Mouse (Mus musculus): ENCODE data around the gene Dock9.

DNA sequence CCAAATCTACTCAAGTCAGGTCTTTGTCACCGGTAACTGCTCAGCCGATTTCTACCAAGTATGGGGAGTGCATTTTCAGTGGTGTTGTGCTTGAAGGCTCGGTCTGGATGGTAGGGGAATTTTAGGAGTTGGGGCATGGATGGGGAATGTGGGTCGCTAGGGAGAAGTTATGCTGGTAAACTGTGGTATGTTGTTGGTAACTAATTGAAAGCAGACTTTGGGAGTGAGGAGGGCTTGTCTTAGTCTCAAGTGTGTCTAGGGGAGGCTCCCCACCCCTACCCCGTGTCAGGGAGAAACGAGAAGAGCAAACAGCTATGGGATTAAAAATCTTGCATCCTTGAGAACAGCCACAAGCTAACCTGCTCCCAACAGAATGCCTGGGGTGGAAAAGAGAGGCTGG lies 231.7 kb downstream of the Dock9 start:
- TF ChIP-seq CTCF (conservative IDR thresholded peaks at IDR 0.05; ENCODE audit: low read length) = no peak
- no peak for TF ChIP-seq NANOG (IDR thresholded peaks at IDR 0.05; ENCODE audit: borderline replicate concordance, low read length)
